Mouse (Mus musculus): ENCODE results near the gene Inka1.

Inka1 gene

DNA sequence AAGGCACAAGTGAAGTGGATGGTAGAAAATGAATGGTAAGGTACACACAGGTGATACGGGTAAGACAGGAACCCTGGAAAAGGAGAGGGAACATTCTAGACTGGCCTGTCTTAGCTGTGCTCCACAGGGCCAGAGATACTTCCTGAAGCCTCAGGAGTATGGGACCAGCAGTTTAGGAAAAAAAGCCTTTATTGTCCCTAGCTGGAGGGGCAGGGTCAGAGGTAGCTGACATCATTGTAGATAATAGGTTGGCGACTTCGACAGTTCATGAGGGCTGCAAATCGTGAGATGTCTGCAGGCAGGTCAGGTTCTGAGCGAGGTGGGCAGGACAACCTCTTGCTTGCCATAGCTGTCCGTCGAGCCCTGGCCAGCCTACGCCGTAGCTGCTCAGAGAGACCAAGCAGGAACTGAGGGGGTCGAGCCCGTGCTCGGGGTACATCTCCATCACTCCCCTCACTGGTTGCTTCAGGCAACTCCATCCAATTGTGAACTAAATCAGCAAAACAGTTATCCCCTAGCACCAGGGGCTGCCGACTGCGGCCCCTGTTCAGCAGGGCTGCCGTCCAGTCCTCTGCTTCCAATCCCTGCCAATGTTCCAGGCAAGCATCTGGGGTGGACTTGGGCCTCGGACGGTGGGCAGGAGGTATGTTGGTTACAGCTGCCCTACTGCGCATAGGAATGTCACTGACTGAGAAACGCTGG lies 1.5 kb downstream of the Inka1 start:
- no peak for DNase-seq (ENCODE audit: low spot score)

DNA sequence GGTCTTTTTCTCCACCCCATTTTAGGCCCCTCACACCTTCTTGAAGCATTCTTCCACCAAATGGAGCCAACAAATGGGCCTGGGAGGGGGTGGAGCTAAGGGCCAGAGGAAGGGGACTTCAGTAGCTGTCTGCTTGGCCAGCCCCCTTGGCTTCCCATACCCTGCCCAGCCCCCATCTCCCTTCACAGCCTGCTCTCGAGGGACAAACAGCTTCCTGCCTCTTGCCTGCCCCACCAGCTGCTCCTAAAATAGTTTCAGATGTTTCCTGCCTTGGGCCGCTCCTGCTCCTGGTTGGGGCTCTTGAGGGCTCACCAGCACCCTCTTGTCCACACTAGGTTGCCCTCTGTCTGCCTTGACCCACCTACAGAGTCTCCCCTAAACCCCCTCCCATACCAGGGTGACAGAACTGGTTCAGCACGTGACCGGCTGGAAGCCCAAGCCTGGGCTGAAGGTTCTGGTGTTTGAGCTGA lies 2.2 kb downstream of the Inka1 start:
- no peak for DNase-seq (ENCODE audit: low spot score)

DNA sequence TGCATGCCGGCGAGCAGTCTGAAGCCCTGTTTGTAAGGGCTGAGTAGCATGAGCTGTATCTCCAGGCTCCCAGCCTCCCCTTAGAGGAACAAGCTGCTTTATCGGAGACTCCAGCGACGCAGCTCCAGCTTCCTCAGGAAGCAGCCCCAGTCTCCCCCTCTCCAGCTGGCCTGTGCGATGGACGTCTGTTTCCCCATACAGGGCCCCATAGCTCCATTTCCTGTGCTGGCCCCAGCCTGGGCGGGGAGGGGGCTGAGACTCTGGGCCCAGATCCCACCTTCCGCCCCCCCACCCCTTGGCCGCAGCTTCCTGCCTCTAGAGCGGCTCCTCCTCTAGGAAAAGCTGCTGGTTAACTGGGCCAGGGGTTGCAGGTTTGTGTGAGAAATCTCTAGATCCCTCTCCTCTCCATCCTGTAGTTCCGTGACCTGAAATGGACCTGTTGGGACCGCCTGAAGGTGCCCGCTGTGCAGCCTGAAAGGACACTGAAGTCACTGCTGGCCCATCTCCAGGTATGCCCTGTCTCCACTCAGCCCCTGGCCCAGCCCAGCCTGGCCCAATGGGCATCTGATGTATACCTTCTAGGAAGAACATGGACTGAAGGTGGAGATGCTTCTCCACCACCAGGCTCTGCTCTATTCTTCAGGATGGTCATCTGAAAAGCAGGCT lies 2.9 kb downstream of the Inka1 start, which contains the start of gene Gm20661:
Gene Gm20661, plus strand, starts transcription at position 378 of the 666 bp plus-strand sequence.
- DNase-seq (ENCODE audit: low spot score): peak; percentile 84

DNA sequence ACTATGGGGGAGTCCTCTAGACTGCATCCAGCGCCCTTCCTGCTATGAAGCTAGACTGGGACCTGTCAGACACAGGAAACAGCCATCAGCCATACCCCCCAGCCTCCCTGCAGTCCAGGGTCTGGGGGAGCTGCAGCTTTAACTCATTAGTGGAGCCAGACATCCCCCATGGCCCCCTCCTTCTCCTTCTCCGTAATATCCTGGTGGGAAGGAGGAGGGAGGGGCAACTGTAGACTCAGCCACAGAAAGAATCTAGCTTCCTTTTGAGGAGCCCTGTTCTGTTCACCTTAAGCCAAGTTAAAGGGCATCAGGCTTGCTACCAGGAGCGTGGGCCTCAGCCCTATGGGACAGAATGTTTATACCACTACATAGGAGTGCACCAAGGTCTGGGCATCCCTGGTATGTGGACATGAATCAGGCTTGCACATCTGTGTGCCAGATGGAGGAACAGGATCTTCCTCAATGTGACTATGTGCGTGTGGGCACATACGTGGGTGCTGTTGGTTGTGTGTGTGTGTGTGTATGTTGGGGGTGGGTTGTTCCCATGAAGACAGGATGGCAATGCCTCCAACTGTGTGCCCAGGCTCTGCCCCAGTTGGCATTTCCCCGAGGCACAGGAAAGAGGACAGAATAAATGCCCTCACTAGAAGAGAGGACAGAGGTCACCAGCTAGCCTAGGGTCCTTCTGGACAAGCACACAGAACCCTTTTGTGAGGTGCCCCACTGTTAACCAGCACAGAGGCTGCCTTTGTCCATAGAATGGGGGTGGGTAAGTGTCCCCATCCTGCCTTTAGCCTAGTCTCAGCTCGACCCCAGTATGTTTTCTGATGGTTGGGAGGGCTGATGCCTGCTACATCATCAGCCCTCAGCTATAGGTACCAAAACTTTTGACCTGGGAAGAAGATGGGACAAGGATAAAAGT lies 3.7 kb downstream of the Inka1 start:
- DNase-seq (ENCODE audit: low spot score): no peak

DNA sequence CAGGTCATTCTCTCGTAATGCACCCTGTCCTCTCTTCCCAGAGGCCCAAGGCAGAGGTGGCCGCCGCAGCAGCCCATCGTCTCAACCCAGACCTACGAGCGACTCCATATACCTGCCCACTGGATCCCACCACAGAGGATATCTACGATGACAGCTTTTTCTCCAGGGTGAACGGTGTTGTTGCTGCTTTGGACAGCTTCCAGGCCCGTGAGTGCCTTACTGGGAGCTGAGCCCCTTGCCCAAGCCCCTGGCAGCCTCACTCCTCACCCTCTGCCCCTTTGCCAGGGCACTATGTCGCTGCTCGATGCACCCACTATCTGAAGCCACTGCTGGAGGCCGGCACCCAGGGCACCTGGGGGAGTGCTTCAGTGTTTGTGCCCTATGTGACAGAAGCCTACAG lies 6.9 kb downstream of the Inka1 start:
- DNase-seq (ENCODE audit: low spot score): no peak

DNA sequence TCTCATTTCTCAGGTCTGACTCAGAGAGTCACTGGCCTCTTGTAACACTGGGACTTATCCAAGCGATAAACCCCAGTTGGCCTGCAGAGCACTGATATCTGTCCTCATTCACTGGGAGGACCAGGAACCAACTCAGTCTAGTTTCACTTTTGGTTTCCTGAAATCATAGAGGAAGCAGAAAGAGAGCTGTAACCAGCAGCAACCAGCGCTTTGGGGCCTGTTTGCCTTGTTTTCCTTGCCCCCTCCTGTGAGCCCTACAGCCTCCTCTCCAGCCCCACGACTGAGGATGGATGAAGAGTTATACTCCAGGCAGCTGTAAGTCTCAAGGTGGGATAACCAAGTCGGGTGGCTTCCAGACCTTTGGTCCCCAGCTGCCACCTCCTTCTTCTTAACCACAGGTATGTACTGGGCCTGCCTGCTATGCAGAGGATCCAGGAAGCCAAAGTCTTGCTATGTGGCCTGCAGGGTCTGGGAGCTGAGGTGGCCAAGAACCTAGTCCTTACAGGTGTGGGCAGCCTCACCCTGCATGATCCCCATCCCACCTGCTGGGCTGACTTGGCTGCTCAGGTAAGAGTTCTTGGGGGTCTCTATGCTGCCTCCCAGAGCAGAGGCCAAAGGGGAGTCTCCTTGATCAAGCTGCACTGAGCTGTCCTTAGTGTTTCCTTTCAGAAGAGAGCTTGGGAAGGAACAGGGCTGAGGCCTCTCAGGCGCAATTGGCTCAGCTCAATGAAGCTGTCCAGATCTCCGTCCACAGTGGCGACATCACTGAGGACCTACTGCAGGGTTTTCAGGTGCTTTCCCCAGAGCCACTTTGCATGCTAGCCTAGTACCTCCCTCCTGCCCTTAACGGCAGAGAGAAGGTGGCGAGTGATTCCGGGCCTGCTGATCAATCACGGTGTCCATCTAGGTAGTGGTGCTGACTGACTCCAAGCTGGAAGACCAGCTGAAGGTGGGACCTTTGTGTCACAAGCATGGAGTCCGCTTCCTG lies 10.0 kb downstream of the Inka1 start, which contains the start of gene Uba7:
Gene Uba7, plus strand, starts transcription at position 107 of the 988 bp plus-strand sequence.
- peak; percentile 91 for DNase-seq (ENCODE audit: low spot score)

DNA sequence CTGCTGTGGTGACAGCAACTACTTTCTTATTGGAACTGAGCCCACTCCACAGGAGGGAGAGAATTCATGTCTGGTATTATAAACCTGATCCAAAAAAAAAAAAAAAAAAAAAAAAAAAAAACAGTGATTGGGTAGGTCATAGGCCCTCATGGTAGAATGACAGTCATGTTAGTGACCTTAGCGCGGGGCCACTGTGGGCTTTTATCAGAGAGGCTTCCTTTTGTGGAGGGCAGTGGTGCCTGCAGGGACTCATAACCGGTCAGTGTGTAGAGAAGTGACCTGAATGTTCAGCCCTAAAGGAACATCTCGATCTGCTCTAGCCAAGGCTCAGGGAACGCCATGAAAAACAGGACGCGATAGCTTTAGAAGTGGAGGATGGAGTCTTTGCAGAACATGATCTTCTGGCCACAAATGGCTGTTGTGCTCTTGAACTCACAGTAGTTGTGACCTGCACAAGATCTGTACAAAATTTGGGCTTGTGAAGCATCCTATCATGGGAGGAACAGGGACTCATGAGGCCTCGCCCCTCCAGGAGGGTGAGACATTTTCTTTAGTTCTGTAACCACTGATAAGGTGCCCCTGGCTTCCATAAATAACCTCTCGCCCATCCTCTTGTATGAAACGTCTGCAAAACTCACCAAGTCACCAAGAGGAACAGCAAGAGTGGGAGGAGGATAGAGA lies 11.0 kb downstream of the Inka1 start:
- peak; percentile 87 for DNase-seq (ENCODE audit: low spot score)

DNA sequence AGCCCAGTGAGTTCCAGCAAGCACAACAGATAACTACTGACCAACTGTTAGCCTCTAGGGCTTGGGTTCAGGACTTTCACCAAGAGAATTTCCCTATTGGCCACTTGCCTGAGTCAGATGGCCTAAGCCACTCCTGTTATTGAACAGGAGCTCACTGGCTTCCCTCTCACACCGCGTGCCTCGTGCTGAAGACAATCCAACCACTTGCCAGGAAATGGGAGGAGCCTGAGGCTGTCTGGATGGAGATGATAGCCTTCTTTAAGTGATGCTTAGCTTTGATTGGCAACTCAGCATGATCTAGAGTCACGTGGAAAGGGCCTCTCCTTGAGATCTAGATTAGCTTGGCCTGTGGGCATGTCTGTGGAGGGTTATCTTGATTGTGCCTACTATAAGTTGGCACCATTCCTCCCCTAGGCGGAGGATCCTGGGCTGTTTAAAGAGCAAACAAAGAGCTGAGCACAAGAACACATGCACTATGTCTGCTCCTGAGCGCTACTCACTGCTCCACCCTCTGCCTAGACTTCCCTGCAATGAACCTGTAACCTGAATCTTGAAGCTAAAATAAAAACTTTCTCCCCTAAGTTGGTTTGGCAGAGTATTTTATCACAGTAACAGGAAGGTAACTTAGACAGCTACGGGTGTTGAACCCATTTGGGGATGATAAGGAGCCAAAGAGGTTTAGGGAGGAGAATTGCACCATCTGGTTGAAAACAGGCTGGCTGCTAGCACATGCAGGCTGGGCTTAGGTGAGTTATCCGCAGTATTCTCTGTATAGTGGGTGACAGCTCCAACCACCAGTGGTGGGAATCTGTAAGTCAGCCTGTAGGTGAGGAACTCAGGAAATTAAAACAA lies 13.8 kb downstream of the Inka1 start:
- peak; percentile 93 for DNase-seq (ENCODE audit: low spot score)

DNA sequence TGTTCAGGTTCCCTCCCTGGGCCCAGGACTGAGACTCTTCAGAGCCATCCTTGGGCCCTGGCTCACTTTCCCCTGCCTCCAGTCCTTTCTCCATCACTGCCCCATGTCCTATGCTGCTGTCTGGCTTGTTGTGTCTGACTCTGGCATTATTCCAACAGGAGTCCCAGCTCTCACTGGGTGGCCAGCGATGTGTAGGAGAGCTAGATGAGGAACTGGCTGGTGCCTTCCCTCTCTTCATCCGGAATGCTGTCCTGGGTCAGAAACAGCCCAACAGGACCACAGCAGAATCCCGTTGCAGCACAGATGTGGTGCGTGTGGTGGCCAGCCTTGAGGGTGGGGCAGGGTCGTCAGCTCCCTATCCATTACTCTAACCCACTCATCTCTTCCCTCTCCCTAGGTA lies 15.4 kb downstream of the Inka1 start:
- no peak for DNase-seq (ENCODE audit: low spot score)

DNA sequence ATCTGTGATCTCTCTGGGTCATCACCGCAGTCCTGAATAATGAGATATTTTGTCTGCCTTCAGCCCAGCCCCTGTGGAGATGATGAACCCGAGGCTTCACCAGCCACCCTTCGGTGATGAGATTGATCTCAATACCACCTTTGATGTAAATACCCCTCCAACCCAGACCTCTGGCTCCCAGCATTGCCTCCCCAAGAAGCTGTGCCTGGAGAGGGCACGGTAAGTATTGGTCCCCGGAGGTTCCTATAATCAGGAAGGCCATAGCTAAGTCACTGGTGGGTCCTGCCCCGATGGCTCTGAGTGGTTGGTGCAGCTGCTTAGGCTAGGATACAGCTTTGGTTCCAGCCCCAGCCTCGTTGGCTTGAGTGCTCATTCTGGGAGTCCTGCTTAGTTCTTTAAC lies 17.1 kb downstream of the Inka1 start:
- DNase-seq (ENCODE audit: low spot score): no peak

DNA sequence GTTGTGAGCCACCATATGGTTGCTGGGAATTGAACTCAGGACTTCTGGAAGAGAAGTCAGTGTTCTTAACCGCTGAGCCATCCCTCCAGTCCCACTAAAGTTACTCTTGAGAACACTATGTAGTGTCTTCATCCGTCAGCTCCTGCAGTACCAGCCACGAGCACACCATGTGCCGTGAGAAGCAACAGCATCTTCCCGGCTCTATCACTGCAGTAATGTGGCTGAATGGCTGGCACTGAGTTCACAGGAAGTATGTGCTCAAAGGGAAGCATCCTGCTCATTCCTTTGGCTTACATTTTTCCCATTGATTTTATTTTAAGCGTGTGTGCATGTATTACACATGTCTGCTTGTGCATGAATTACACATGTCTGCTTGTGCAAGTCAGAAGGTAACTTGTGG lies 18.2 kb downstream of the Inka1 start:
- DNase-seq (ENCODE audit: low spot score): no peak

DNA sequence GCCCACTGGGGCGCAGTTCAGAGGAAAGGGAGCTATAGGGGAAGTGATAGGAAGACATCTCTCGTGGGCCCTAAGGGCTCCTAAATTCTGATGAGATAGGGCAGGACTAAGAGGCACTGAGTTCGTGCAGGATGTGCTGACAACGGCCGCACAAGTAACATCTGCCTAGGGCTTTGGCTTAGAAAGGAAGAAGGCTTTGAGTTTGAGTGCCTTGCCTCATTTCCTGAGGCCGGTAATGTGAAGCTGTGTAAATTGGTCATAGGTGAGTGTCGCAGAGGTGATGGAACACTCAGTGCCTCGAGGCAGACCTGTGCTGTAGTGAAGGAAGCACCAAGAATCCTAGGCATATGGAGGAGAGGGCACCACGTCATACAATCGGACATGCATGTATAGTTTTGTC lies 19.0 kb downstream of the Inka1 start:
- no peak for DNase-seq (ENCODE audit: low spot score)

DNA sequence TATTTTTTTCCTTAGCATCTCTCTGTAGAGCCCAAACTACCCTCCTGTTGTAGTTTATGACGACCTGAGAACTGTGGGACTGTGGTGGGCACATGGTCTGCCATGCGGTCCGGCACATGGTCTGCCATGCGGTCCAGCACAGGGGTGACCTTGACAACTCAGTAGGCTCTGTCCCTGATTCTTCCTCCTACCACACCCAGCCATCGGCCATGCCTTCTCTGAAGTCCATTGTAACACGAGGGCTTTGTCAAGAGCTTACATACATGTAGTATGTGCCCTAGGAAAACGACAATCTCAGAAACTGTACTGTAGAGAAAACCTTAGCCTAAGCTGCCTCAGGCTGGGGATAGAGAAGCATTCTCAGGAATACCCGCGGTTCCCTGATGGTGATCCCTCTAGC lies 21.0 kb downstream of the Inka1 start:
- DNase-seq (ENCODE audit: low spot score): no peak

DNA sequence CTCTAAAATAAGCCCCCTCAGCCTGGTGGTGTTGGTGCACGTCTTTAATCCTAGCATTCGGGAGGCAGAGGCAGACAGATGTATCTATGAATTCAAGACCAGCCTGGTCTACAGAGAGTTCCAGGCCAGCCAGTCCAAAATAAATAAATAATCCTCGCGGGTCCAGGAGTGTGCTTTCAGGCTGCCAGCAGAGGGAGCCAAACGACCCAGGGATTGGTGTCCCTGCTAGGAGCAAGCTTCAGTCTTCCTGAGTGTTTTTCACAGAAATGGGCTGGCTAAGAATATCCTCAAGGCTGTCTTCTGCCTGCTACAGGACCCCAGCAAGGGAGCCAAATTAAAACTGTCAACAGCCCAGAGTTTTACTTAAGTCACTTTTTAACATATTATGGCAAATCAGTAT lies 22.0 kb downstream of the Inka1 start:
- DNase-seq (ENCODE audit: low spot score): peak; percentile 89

DNA sequence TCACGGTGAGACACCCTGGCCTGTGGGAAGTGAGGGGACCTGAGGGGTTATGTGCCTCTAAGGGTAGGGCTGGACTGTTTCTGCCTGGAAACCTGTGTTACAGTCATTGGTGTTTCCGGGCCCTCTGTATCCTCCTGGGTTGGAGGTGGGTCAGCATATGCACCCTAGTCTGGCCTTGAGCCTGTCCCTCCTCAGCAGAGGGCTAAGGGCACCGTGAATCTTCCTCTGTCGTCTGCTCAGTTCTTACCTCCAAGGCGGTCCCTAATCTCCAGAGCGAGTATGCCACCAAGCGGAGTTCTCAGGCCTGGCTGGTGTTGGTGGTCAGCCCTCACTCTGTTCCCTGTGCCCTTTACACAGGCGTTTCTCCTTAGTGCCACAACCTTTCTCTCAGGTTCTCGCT lies 22.8 kb downstream of the Inka1 start:
- DNase-seq (ENCODE audit: low spot score): no peak

DNA sequence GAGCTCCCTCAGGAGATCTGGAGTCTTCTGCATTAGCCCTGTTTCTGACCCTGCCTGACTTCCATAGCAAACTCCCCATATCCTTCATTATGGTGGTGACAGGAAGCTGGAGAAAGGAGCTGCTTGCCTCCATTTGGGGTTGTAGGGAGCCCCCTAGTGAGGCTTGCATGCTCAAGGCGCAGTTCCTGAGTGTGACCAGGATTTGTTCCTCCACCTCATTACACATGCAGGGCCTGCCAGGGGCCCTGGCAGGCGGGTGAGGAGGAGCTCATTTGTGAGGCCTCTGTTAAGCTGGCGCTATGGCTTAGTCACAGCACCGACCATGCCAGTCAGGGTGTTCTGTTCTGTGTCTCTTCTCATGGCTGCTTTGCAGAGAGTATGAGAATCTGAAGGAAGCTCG lies 23.8 kb downstream of the Inka1 start:
- no peak for DNase-seq (ENCODE audit: low spot score)

DNA sequence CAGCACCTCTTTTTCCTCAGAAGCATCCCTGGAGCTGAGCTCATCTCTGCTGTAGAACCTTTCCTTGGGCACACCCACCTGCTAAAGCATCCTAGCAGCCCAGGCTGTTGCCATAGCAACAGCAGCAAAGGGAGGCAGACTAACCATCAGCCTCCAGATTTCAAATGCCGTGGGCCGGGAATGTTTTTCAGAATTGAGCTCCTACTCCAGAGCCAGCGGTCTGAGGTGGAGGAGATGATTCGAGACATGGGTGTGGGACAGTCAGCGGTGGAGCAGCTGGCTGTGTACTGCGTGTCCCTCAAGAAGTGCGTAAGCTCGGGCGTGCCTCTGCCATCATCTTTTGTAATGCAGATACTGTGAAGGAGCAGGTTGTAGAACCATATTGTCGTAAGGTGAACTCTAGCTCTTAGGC lies 24.3 kb downstream of the Inka1 start:
- no peak for DNase-seq (ENCODE audit: low spot score)

DNA sequence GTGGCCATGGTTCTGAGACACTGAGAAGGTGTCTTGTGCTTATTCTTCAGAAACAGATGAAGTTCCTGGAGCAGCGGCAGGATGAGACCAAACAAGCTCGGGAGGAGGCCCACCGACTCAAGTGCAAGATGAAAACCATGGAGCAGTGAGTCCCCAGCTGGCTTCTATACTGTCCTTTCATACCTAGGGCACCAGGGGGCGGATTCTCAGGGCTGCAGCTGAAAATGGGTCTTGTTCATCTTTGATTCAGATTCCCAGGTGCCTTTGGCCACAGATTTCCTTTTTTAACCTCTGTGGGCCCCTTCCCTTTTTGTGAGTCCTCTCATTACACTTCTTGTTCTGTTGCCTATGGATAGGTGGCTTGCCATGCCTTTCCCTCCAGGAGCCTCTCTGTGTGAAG lies 24.8 kb downstream of the Inka1 start:
- no peak for DNase-seq (ENCODE audit: low spot score)

DNA sequence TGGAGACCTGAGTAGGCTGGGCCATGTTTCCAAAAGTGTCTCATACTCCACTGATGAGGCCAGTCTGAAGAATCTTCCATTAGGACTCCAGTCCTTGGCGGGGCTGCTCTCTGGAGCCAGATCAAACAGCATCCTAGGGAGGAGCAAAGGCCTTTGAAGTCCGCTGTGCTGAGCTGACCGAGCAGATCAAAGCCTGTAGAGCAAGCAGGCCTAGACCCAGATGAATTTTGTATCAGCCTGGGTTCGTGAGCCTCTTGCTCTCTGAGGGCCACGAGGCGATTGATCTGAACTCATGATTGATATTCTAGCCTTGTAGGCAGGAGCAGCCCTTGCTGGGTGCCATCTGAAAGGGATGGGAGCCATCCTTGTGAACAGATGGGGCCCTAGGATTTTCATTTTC lies 25.8 kb downstream of the Inka1 start:
- no peak for DNase-seq (ENCODE audit: low spot score)

DNA sequence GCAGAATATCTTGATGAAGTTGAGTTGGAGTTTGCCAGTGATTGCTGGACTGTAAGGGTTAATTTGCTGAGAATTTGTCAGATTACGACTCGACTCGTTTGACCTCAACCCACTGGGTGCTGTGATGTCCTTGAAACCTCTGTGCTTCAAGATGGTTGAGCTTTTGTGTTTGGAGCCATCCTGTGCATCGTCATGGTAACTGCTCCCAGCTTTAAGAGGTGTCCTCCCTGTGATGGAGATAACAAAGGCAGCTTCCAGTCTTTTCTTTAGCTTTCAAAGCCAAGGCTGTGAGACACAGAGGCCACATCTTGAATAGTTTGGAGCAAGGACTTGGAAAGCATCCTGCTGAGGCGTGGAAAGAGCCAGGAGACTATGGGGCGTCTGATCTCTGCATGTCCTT lies 28.5 kb downstream of the Inka1 start:
- DNase-seq (ENCODE audit: low spot score): no peak
